Mouse (Mus musculus): ENCODE measurements around the gene Olfr1131.
"Not testable (repeated sequence)": the region's sequence is repeated elsewhere in the genome, so short reads cannot be mapped to it uniquely, and the experiment has no call there.

Gene Olfr1131
- long read RNA-seq, experiment 1: 0 reads
- long read RNA-seq, experiment 2: 0 reads

- intact Hi-C loops (cut with DNase I): no loop called here
Observed at GRCm38 (mm10) chr2:87626804-87627203, at the start of gene Olfr1131. TSS of gene Olfr1131 (plus strand) at chr2:87627104.

- intact Hi-C loops (cut with DNase I): not testable (repeated sequence)
Observed at GRCm38 (mm10) chr2:87605912-87606311, 21.0 kb upstream of the Olfr1131 start, which contains the start of gene Olfr1130. TSS of gene Olfr1130 (plus strand) at chr2:87606212.

- intact Hi-C loops (cut with DNase I): no loop called here
Observed at GRCm38 (mm10) chr2:87637435-87637834, 10.5 kb downstream of the Olfr1131 start, which contains the start of gene Olfr1132. TSS of gene Olfr1132 (minus strand) at chr2:87637535.

- intact Hi-C loops (cut with DNase I): no loop called here
Observed at GRCm38 (mm10) chr2:87642441-87642840, 15.5 kb downstream of the Olfr1131 start.

GRCm38 (mm10) chr2:87647274-87647673 is 20.4 kb downstream of the Olfr1131 start, which contains the start of gene Olfr1133:
TSS of gene Olfr1133 (minus strand) at chr2:87647374.
- intact Hi-C loops (cut with DNase I): no loop called here

GRCm38 (mm10) chr2:87658360-87658759 is 31.5 kb downstream of the Olfr1131 start, which contains the start of gene Olfr1134:
TSS of gene Olfr1134 (minus strand) at chr2:87658460.
- intact Hi-C loops (cut with DNase I): no loop called here

GRCm38 (mm10) chr2:87673564-87673963 is 46.7 kb downstream of the Olfr1131 start, which contains the start of gene Olfr1135:
TSS of gene Olfr1135 (minus strand) at chr2:87673664.
- intact Hi-C loops (cut with DNase I): no loop called here

Measured in adrenal gland (tissue).